Mouse (Mus musculus) neural tube, embryonic 10.5 days (tissue): ENCODE measurements at regions not wholly inside any gene's neighbourhood (a gene's known extent, or its start where the extent isn't known, plus 50 kb on each side); places are given as distances from the start of the nearest gene placed in this dataset.

Source experiments
- DNase-seq: peaks from one replicate; pipeline ENCODE4 v3.0.0-alpha.2; 2017; ENCODE audit warnings: low spot score; ENCODE audit errors: extremely low spot score

GRCm38 (mm10) chr13:83716711-83717171 lies 212.9 kb downstream of the Mef2c start:
- DNase-seq, result peak; percentile 48

GRCm38 (mm10) chr13:83717686-83718210 lies 213.9 kb downstream of the Mef2c start:
- peak; percentile 30 for DNase-seq

- peak; percentile 47 for DNase-seq
These were observed 214.9 kb downstream of the Mef2c start for GRCm38 (mm10) chr13:83718431-83719410.

DNA sequence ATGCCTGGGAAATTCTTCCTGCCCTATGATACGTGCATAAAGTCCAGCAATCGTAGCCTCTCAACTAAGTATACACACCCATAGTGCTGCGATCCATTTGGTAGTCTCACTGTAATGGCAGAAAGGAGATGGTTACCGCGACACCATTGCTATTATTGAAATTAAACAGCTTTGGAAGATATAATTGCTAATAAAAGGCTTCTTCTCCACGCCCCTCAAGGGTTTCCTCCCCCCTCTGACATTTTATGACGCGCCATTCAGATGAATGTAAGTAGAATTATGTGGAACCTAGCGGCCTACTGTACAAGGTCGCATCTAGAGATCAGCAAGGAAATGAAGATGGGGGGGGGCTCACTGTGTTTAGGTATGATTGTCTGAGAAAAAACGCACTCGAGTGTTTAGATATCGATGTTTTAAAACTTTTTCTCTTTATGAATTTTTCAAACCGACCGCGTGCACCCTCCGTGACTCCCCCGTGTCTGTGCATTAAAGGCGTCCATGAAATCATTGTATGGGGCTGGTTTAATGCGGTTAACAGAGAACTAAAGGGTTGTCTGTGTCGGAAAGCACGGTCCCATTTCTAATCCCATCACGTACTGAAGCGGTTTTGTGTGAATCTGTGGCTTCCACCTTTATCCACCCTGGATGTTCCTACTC lies 215.9 kb downstream of the Mef2c start:
- DNase-seq, result peak; percentile 44

DNA sequence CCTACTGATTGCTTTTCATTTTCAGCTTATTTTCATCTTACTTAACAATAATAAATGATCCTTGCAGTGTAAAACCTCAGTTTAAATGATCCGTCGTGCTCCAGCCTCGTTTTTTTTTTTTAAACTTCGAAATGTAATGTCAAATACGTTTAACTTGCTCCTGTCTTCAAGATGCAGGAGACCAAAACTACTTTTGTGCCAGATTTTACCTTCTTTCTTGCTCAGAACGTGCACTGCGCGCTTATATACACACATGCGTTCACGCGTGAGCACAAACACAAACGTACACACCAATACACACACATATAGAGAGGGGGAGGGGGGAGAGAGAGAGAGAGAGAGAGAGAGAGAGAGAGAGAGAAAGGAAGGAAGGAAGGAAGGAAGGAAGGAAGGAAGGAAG lies 216.5 kb downstream of the Mef2c start:
- no peak for DNase-seq

DNA sequence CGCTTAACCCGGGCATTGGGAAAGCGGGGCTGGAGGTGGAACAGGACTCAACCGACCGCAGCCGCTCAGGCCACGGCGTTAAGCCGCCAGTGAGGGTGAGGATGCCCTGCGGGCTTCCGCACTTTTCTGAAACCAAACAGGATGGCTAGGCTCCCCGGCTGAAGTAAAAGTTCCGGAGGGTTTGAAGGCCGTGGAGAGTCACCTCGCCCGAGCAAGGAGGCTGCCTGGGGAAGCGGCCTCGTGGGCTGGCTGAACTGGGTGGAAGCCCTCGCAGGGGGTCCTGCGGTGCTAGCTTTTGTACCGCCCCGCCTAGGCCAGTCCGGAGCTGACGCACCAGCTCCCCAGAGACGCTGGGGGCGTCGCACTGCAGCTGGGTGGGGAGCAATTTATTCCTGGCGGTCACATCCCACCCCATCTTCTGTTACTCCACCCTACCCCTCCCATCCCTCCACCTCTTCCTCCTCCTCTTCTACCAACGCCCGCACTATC lies 217.1 kb downstream of the Mef2c start:
- DNase-seq, result peak; percentile 77

DNA sequence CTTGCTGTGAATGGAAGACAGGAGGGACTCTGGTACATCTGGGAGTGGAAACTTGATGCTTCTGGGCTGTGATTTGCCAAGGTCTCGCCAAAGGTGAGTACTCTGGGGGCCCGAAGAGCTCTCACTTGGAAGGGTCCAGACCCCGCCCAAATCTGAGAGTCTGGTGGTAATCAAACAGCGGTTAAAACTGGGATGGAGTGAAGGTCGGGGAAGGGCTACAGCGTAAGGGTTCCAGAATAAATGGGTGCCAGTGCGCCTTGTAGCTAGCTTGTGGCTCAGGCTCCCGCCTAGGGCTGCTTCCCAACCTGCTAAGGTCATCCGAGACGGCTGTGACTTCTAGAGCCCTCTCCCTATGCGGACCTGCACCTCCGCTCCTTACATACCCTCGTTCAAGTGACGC lies 217.7 kb downstream of the Mef2c start:
- peak; percentile 54 for DNase-seq

DNA sequence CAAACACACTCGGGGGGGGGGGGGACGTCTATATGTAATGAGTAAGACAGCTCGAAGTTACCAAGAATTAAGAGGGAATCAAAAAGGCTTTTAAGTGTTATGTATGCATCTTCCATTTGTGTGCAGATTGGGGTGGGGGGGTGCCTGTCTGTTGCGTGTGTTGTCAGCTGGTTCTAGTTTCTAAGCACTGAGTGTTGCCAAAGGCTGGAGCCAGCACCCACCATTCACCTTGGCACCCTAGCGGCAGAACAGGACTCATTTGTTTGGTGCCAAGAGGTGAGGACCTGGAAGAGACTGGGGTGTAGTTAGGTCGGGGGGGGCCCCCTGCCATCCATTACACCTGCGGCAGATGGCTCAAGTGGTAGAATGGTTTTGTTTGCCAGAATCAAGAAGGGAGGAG lies 218.4 kb downstream of the Mef2c start:
- peak; percentile 29 for DNase-seq

DNA sequence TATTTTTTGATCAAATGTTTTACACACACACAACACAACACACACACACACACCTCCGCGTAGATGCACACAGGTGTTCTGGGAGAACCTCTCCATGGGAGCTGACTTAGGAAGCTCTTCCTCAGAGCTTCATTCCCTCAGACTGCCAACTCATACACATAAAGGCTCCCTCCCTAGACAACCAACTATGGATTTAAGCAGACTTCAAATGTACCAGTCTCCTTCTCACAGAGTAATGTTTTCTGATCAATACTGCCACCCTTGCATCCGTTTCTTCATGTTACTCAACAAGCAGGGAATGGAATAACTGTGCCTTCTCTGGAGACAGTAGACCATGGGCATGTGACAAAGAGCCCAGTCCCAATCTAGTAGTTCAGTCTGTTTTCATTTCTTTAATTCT lies 219.0 kb downstream of the Mef2c start:
- no peak for DNase-seq

DNA sequence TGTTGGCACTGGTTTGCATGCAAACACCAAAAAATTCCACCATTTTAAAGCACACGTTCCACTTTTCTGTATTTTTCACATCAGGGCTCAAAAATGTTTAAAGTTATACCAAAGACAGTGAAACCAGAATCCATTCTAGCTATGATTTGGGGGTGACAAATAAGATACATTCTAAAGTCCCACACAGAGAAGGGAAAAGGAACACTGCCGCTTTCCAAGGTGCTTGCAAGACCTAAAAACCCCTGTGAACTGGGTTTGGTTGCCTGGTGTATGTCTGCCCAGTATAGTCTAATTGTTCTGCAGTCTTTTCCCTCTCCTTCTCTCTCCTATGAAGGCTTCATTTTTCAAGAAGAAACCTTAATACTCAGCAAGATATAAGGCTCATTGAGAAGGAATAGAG lies 219.6 kb downstream of the Mef2c start:
- no peak for DNase-seq

GRCm38 (mm10) chr13:83724196-83724595 lies 220.4 kb downstream of the Mef2c start:
- DNase-seq, result no peak

GRCm38 (mm10) chr13:83724995-83725394 lies 221.2 kb downstream of the Mef2c start:
- peak; percentile 87 for DNase-seq

DNA sequence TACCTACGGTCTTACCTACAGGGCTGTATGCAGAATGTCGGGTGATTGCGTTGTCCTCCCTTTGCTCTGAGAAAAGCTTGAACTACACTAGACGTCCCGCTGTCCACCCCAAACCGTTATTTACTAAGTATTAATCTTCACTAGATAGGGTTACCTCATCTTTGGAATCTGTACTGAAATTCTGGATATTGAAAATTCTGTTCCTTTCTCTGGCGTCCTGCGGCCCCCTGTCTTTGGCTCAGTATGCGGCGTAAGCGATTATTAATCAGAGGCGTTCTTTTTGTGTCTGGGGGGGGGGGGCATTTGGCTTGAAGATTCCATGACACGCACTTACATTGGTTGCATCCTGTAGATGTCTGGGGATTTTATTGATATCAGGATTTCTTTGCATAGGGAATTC lies 222.0 kb downstream of the Mef2c start:
- peak; percentile 52 for DNase-seq

DNA sequence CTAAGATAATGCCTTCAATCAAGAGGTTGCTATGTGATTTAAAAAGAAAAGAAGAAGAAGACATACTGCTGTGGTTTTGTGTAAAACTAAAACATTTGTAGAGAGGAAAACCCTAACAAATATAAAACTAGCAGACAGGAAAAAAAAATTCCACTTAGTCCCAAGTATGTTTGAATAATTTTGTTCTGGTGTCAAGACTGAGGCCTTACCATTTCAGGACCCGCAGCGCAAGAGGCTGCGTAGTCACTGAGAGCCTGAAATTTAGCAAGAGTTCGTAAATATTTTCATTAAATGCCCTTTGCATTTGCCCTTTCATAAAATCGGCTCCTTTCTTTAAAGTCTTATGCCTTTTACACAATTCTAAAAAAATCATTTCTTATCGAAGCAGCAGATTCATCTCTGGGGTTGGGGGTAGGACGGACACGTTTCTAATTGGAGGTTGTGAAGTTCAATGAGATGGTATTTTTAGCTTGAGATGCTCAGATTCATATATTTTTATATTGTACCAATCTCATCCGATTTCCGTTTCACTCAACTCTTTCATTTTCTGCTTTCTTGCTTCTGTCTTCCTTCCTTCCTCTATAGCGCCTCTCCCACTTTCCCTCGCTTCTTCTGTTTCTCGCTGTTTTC lies 222.6 kb downstream of the Mef2c start:
- DNase-seq, result no peak

GRCm38 (mm10) chr13:83727051-83727765 lies 223.4 kb downstream of the Mef2c start:
- DNase-seq, result peak; percentile 72

- DNase-seq, result no peak
These were observed 224.0 kb downstream of the Mef2c start for GRCm38 (mm10) chr13:83727766-83728395.

DNA sequence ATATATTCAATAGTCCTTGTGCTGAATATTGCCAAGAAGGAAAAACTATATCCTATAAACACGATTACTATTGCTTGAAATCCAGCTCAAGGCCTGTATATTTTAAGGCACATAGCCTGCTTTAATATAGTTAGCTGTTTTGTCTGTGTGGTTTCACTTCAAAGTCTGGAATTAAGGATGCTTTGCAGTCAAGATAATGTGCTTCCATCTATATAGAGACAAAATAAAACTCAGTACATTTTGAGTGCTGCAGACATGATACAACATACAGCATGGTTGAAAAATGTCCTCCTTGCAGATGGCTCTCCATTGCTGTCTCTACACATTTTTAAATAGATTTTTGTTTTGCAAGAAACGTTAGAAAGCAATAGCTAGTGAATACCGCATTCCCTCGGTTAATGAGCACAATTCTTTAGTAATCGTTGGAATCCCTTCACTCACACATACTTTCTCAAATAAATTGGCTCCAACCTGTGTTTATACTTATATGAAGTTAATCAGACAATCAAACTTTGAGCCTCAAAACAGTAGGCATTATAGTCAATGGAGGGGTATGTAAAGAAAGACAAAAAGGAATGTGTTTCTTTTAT lies 224.7 kb downstream of the Mef2c start:
- no peak for DNase-seq

- DNase-seq, result peak; percentile 80
These were observed 225.6 kb downstream of the Mef2c start for GRCm38 (mm10) chr13:83729331-83730009.

GRCm38 (mm10) chr13:83730155-83730712 lies 226.4 kb downstream of the Mef2c start:
- peak; percentile 31 for DNase-seq
